Mouse (Mus musculus): ENCODE data around the gene Slc27a1.

DNA sequence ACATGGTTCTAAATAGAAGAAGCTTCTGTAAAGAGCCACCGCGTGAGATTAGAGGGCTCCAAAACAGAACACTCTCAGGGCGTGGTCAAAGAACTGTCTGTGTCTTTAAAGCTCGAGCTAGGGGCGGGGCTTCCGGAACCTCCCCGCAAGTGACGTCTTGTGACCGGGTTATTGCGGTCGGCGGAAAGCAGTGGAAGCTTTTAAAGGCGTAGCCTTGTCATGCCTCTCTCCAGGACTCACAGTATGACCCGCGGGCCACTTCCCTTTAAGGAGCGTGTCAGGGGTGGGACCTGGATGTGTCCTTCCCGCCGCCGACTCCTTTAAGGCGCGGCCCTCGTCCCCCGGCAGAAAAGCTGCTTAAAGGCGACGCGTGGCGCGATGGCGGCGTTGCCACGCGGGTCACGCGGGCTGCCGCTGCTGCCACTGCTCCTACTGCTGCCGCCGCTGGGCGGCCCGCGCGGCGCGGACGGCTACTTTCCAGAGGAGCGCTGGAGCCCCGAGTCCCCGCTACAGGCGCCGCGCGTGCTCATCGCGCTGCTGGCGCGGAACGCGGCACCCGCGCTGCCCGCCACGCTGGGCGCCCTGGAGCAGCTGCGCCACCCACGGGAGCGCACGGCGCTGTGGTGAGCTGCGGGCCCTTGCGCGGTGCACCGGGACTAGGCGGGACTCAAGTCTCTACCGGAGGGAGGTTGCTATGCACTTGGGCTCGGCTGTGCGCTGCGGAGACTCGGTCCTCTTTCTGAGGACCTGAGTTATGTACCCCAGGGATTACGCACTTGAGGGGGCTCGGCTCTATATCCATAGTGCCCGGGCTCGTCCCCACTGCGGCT, 42.4 kb downstream of the Slc27a1 start, which contains the start of gene Colgalt1:
- TF ChIP-seq CTCF (IDR thresholded peaks at IDR 0.05) (peak; percentile 37), EP300 (IDR thresholded peaks at IDR 0.05) (peak; percentile 91)
